Mouse (Mus musculus) kidney, embryonic 16.5 days (tissue): ENCODE measurements around the gene 1700023F06Rik. TPM values are rescaled to one million over a fixed set of nuclear protein-coding genes. Genes with fewer than 3 reads are reported as not detected.

Experiments used
- ATAC-seq: fragments of 200-750 bp; cut with Nextera tagmentation; 2 replicates; pipeline ENCODE4 v1.8.0; 2017; ENCODE audit warnings: moderate TSS enrichment; ENCODE audit not compliant: low FRiP score, low TSS enrichment
- H3K27ac ChIP-seq: fragments of 300-500 bp; sonication (generic); 2 replicates; pipeline ENCODE4 v1.5.1; 2014; ENCODE audit warnings: low read length
- H3K27me3 ChIP-seq: fragments of 300-500 bp; sonication (generic); 2 replicates; pipeline ENCODE4 v1.6.1; 2014; ENCODE audit warnings: low read length, control low read depth, mixed read lengths; ENCODE audit not compliant: insufficient read depth
- H3K36me3 ChIP-seq: fragments of 300-500 bp; sonication (generic); 2 replicates; pipeline ENCODE4 v1.6.1; 2014; ENCODE audit warnings: low read length, control low read depth, mixed read lengths; ENCODE audit not compliant: insufficient read depth
- H3K4me1 ChIP-seq: fragments of 300-500 bp; sonication (generic); 2 replicates; pipeline ENCODE4 v1.6.1; 2014; ENCODE audit warnings: low read length, control low read depth, mixed read lengths; ENCODE audit not compliant: insufficient read depth
- H3K4me2 ChIP-seq: fragments of 300-500 bp; sonication (generic); replicated peaks from 2 replicates; pipeline ENCODE4 v1.6.1; 2014; ENCODE audit warnings: low read depth, low read length
- H3K4me3 ChIP-seq: fragments of 300-500 bp; sonication (generic); 2 replicates; pipeline ENCODE4 v1.5.1; 2014; ENCODE audit warnings: mild to moderate bottlenecking, low read length
- H3K9ac ChIP-seq: fragments of 300-500 bp; sonication (generic); replicated peaks from 2 replicates; pipeline ENCODE4 v1.6.1; 2014; ENCODE audit warnings: low read length
- H3K9me3 ChIP-seq: fragments of 300-500 bp; sonication (generic); 2 replicates; pipeline ENCODE4 v1.6.1; 2016; ENCODE audit warnings: low read length, control low read depth
- WGBS: fragments of 180-500 bp; shearing (Covaris S2); extraction: QIAGEN DNeasy Blood & Tissue Kit; methylation state at CpG from one replicate; pipeline ENCODE4 v1.1.7; 2014; 5-methylcytosine and 5-hydroxymethylcytosine counted together
- polyA plus RNA-seq: library from polyadenylated mRNA; unstranded; fragments of >200 nt; fragmentation: Nextera tagmentation; extraction: Ambion mirVana; gene quantifications from 2 replicates; pipeline ENCODE4 v1.2.1, GENCODE M21; 2015

Gene 1700023F06Rik
- polyA plus RNA-seq, 1 experiment from 2014 or later, result 0.27 TPM

GRCm38 (mm10) chr11:103195236-103195635, 13.1 kb downstream of the 1700023F06Rik start:
- peaks cover 28% of the 10 kb centered on the region for H3K4me1 ChIP-seq
- H3K9me3 ChIP-seq, result no peaks in the 10 kb centered on the region
- H3K9ac ChIP-seq, result no peak overlapping the region
- no peak overlapping the region for H3K27ac ChIP-seq
- H3K36me3 ChIP-seq, result no peaks in the 10 kb centered on the region
- WGBS, result 54% methylated on average over 18 of the region's 18 CpGs
- no peak overlapping the region for H3K4me2 ChIP-seq
- ATAC-seq, result no peak
- peaks cover 96% of the 10 kb centered on the region for H3K27me3 ChIP-seq
- no peak overlapping the region for H3K4me3 ChIP-seq

- H3K4me3 ChIP-seq, result no peak overlapping the region
- H3K27ac ChIP-seq, result no peak overlapping the region
- 36% methylated on average over 9 of the region's 9 CpGs for WGBS
- H3K27me3 ChIP-seq, result peaks cover 85% of the 10 kb centered on the region
- H3K9me3 ChIP-seq, result no peaks in the 10 kb centered on the region
- H3K36me3 ChIP-seq, result no peaks in the 10 kb centered on the region
- no peak overlapping the region for H3K4me2 ChIP-seq
- no peak overlapping the region for H3K9ac ChIP-seq
- H3K4me1 ChIP-seq, result peaks cover 17% of the 10 kb centered on the region
- ATAC-seq, result no peak
These were observed 14.6 kb downstream of the 1700023F06Rik start for GRCm38 (mm10) chr11:103193825-103194168.

GRCm38 (mm10) chr11:103192956-103193824, 15.2 kb downstream of the 1700023F06Rik start:
- Histone ChIP-seq H3K27ac (no peak overlapping the region), H3K9ac (peak overlapping the region; percentile 36; the same call in 1 of the 2 replicates), H3K4me3 (peak overlapping the region; percentile 38), H3K9me3 (no peaks in the 10 kb centered on the region), H3K4me2 (peak overlapping the region; percentile 56), H3K36me3 (no peaks in the 10 kb centered on the region), H3K4me1 (peaks cover 14% of the 10 kb centered on the region), H3K27me3 (peaks cover 78% of the 10 kb centered on the region)
- WGBS, result 7% methylated on average over 42 of the region's 44 CpGs
- ATAC-seq, result peak; percentile 40; the same call in 1 of the 2 replicates

GRCm38 (mm10) chr11:103192230-103192955, 16.0 kb downstream of the 1700023F06Rik start:
- H3K27me3 ChIP-seq, result peaks cover 71% of the 10 kb centered on the region
- H3K4me1 ChIP-seq, result peaks cover 14% of the 10 kb centered on the region
- H3K9ac ChIP-seq, result peak overlapping the region; percentile 36; the same call in 1 of the 2 replicates
- ATAC-seq, result no peak
- no peaks in the 10 kb centered on the region for H3K36me3 ChIP-seq
- WGBS, result 15% methylated on average over 28 of the region's 28 CpGs
- H3K27ac ChIP-seq, result no peak overlapping the region
- H3K4me2 ChIP-seq, result peak overlapping the region; percentile 56
- no peaks in the 10 kb centered on the region for H3K9me3 ChIP-seq
- H3K4me3 ChIP-seq, result peak overlapping the region; percentile 38

- no peak for ATAC-seq
- Histone ChIP-seq H3K4me1 (no peaks in the 10 kb centered on the region), H3K4me3 (no peak overlapping the region), H3K9me3 (no peaks in the 10 kb centered on the region), H3K27me3 (no peaks in the 10 kb centered on the region), H3K36me3 (no peaks in the 10 kb centered on the region), H3K9ac (no peak overlapping the region), H3K27ac (no peak overlapping the region), H3K4me2 (no peak overlapping the region)
- WGBS, result 40% methylated on average over 2 of the region's 2 CpGs
These were observed 23.5 kb downstream of the 1700023F06Rik start for GRCm38 (mm10) chr11:103184891-103185290.

GRCm38 (mm10) chr11:103181911-103182310, 26.4 kb downstream of the 1700023F06Rik start:
- H3K36me3 ChIP-seq, result no peaks in the 10 kb centered on the region
- no peak overlapping the region for H3K27ac ChIP-seq
- H3K9me3 ChIP-seq, result no peaks in the 10 kb centered on the region
- WGBS, result 70% methylated on average over 3 of the region's 3 CpGs
- H3K4me3 ChIP-seq, result no peak overlapping the region
- ATAC-seq, result peak; percentile 54
- no peaks in the 10 kb centered on the region for H3K27me3 ChIP-seq
- H3K9ac ChIP-seq, result no peak overlapping the region
- no peaks in the 10 kb centered on the region for H3K4me1 ChIP-seq
- H3K4me2 ChIP-seq, result no peak overlapping the region

- Histone ChIP-seq H3K4me1 (no peaks in the 10 kb centered on the region), H3K9me3 (no peaks in the 10 kb centered on the region), H3K9ac (no peak overlapping the region), H3K4me2 (no peak overlapping the region), H3K27ac (no peak overlapping the region), H3K4me3 (no peak overlapping the region), H3K36me3 (no peaks in the 10 kb centered on the region), H3K27me3 (no peaks in the 10 kb centered on the region)
- 71% methylated on average over 9 of the region's 9 CpGs for WGBS
- ATAC-seq, result no peak
These were observed 27.0 kb downstream of the 1700023F06Rik start for GRCm38 (mm10) chr11:103181349-103181748.

- Histone ChIP-seq H3K4me1 (peaks cover 6% of the 10 kb centered on the region; the same call in 1 of the 2 replicates), H3K27me3 (no peaks in the 10 kb centered on the region), H3K9ac (no peak overlapping the region), H3K27ac (no peak overlapping the region), H3K4me3 (no peak overlapping the region), H3K9me3 (no peaks in the 10 kb centered on the region), H3K36me3 (no peaks in the 10 kb centered on the region), H3K4me2 (no peak overlapping the region)
- no peak for ATAC-seq
- 50% methylated on average over 1 of the region's 1 CpGs for WGBS
These were observed 27.9 kb downstream of the 1700023F06Rik start for GRCm38 (mm10) chr11:103180426-103180825.

- peaks cover 11% of the 10 kb centered on the region for H3K4me1 ChIP-seq
- no peak overlapping the region for H3K4me3 ChIP-seq
- no peaks in the 10 kb centered on the region for H3K36me3 ChIP-seq
- H3K9me3 ChIP-seq, result no peaks in the 10 kb centered on the region
- no peak overlapping the region for H3K27ac ChIP-seq
- H3K4me2 ChIP-seq, result no peak overlapping the region
- no peak overlapping the region for H3K9ac ChIP-seq
- no peaks in the 10 kb centered on the region for H3K27me3 ChIP-seq
- no peak for ATAC-seq
- 89% methylated on average over 8 of the region's 8 CpGs for whole genome bisulfite sequencing
These were observed 29.6 kb downstream of the 1700023F06Rik start for GRCm38 (mm10) chr11:103178748-103179147.
